Mouse (Mus musculus) bone marrow, adult 2 months (tissue): ENCODE results near the gene Zfp697.

ENCODE experiments used
- CTCF ChIP-seq: fragments of 200-500 bp; IDR thresholded peaks from 2 replicates; pipeline ENCODE4 v1.5.1; 2011; ENCODE audit warnings: low read length, control low read depth; ENCODE audit not compliant: control insufficient read depth, insufficient read depth
- POLR2A ChIP-seq: fragments of 200-500 bp; IDR thresholded peaks from 2 replicates; pipeline ENCODE4 v1.6.1; 2011; ENCODE audit warnings: low read depth, mild to moderate bottlenecking, control low read depth, low read length, borderline replicate concordance; ENCODE audit not compliant: control insufficient read depth

DNA sequence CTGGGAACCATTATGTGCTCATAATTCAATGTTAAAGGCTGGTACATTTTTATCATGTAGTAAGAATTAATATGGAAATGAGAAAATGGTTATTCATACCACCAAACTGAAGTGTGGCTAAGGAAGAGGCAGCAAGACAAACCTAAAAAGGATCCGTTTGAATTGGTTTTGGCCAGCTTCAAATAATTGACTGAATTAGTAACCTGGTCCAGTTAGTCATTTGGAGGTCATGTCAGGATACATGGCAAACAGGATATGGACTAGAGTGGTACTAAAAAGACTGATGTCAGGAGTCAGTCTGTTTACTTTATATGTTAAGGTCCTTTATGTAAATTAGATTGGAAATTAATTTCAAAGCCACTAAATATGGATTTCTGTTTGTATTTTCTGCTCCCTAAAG lies 300.1 kb downstream of the Zfp697 start:
- TF ChIP-seq POLR2A, result no peak
- no peak for TF ChIP-seq CTCF
